Mouse (Mus musculus) CD8-positive naive resting alpha-beta T cell, adult 2 months (primary cell): ENCODE data around the gene Cntrob.

Experiments
- DNase-seq, 2 experiments: peaks; one replicate each; pipeline ENCODE4 v3.0.0; 2022; ENCODE audit warnings: low read depth in 2 of 2, low spot score in 2 of 2

Gene Cntrob

DNA sequence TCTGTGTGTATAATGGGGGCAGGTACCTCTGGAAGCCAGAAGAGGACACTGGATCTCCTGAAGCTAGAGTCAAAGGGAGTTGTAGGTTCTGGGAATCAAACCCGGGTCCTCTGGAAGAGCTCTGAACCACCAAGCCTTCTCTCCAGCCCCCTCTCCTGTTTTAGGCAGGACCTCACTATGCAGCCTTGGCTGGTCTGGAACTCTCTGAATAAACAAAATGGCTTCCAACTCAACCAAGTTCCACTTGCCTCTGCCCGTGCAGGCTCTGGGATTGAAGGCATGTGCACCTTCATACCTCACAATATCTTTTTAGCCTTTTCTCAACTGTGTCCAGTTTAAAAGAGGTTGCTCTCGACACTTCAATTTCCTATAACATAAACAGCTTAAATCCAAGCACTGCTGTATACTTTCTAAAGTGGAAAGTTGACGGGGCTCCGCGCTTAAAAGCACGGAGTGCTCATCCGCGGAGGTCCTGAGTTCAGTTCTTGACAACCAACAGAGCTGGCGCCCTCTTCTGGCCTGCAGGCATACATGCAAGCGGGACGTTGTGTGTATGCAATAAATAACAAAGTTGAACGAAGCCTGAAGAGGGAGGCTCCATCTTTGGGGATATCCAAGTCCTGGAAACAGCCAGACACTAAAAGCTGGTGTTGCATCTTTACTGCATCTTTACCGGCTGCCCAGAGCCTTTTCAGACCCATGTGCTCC is 72.3 kb downstream of the Cntrob start:
- peak in 1 of 2 experiments; percentile 19 for DNase-seq

DNA sequence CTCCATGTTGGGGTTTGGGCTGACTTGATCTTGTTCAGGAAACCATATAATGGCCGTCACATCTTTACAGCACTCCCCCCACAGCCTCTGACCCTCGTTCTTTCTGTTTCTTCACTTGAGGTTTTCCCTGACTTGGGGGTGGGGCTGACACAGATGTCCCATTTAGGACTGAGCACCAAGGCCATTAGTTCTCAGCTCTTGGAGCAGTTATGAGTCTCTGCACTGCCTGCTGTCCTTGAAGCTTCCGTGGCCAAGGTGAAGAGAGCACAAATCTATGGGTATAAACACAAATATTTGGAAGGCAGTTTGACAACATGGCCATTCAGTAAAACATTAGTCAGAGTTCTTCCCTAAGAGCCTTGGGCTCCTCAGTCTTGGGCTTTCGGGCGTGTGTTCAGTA is 73.5 kb downstream of the Cntrob start:
- no peak for DNase-seq
